Mouse (Mus musculus) liver, embryonic 12.5 days (tissue): Measurements from ENCODE around the gene Zfp580. TPM values are rescaled to one million over a fixed set of nuclear protein-coding genes. Genes with fewer than 3 reads are reported as not detected.
A peak's percentile ranks its signal among the peaks of the same experiment; 100 is the strongest.

ENCODE experiments used
- ATAC-seq: fragments of 200-750 bp; cut with Nextera tagmentation; 2 replicates; pipeline ENCODE4 v1.8.0; 2017; ENCODE audit warnings: moderate number of reproducible peaks, mild to moderate bottlenecking, moderate library complexity
- H3K27ac ChIP-seq: fragments of 300-500 bp; sonication (generic); 2 replicates; pipeline ENCODE4 v1.5.1; 2016; ENCODE audit warnings: mild to moderate bottlenecking
- H3K27me3 ChIP-seq: fragments of 300-500 bp; sonication (generic); replicated peaks from 2 replicates; pipeline ENCODE4 v1.6.1; 2016; ENCODE audit warnings: mild to moderate bottlenecking, moderate library complexity
- H3K36me3 ChIP-seq: fragments of 300-500 bp; sonication (generic); 2 replicates; pipeline ENCODE4 v1.6.1; 2016; ENCODE audit warnings: mild to moderate bottlenecking, moderate library complexity
- H3K4me1 ChIP-seq: fragments of 300-500 bp; sonication (generic); 2 replicates; pipeline ENCODE4 v1.6.1; 2016
- H3K4me2 ChIP-seq: fragments of 300-500 bp; sonication (generic); 2 replicates; pipeline ENCODE4 v1.6.1; 2016; ENCODE audit warnings: mild to moderate bottlenecking, moderate library complexity
- H3K4me3 ChIP-seq: fragments of 300-500 bp; sonication (generic); 2 replicates; pipeline ENCODE4 v1.5.1; 2016; ENCODE audit warnings: mild to moderate bottlenecking, moderate library complexity
- H3K9ac ChIP-seq: fragments of 300-500 bp; sonication (generic); 2 replicates; pipeline ENCODE4 v1.6.1; 2016; ENCODE audit warnings: mild to moderate bottlenecking, moderate library complexity
- H3K9me3 ChIP-seq: fragments of 300-500 bp; sonication (generic); replicated peaks from 2 replicates; pipeline ENCODE4 v1.6.1; 2016; ENCODE audit warnings: mild to moderate bottlenecking, moderate library complexity
- WGBS: fragments of 180-500 bp; shearing (Covaris S2); methylation state at CpG from one replicate; pipeline ENCODE4 v1.1.7; 2016; ENCODE audit not compliant: insufficient replicate concordance; 5-methylcytosine and 5-hydroxymethylcytosine counted together
- polyA plus RNA-seq: library from polyadenylated mRNA; unstranded; fragments of >200 nt; fragmentation: Nextera tagmentation; extraction: Ambion mirVana; gene quantifications from 2 replicates; pipeline ENCODE4 v1.2.1, GENCODE M21; 2016

Gene Zfp580
- polyA plus RNA-seq, 1 experiment from 2014 or later, result 5.2 TPM

- H3K4me2 ChIP-seq, result peak overlapping the region; percentile 72
- no peaks in the 10 kb centered on the region; the same call in 1 of the 2 replicates for H3K9me3 ChIP-seq
- 69% methylated on average over 8 of the region's 8 CpGs for WGBS
- peak overlapping the region; percentile 76 for H3K4me3 ChIP-seq
- peaks cover 28% of the 10 kb centered on the region for H3K4me1 ChIP-seq
- peaks cover 38% of the 10 kb centered on the region for H3K36me3 ChIP-seq
- H3K9ac ChIP-seq, result peak overlapping the region; percentile 77
- no peak for ATAC-seq
- no peaks in the 10 kb centered on the region for H3K27me3 ChIP-seq
- H3K27ac ChIP-seq, result peak overlapping the region; percentile 88
These were observed 13.9 kb upstream of the Zfp580 start for GRCm38 (mm10) chr7:5037467-5037866.

- H3K27me3 ChIP-seq, result no peaks in the 10 kb centered on the region
- H3K4me3 ChIP-seq, result peak within 1 kb of the TSS; percentile 76
- no peaks in the 10 kb centered on the region for H3K9me3 ChIP-seq
- peaks cover 28% of the 10 kb centered on the region for H3K4me1 ChIP-seq
- H3K27ac ChIP-seq, result peak within 1 kb of the TSS; percentile 88
- peak within 1 kb of the TSS; percentile 72 for H3K4me2 ChIP-seq
- peak; percentile 97 for ATAC-seq
- under 1% methylated on average over 48 of the region's 48 CpGs for WGBS
- H3K36me3 ChIP-seq, result peaks cover 31% of the 10 kb centered on the region
- peak within 1 kb of the TSS; percentile 77 for H3K9ac ChIP-seq
These were observed 13.1 kb upstream of the Zfp580 start, which contains the start of gene Zfp784 for GRCm38 (mm10) chr7:5038109-5038732. Gene Zfp784 (minus strand): TSS chr7:5038446.

GRCm38 (mm10) chr7:5038940-5039339 is 12.4 kb upstream of the Zfp580 start:
- peaks cover 24% of the 10 kb centered on the region for H3K36me3 ChIP-seq
- 30% methylated on average over 5 of the region's 5 CpGs for WGBS

GRCm38 (mm10) chr7:5044981-5045380 is 6.4 kb upstream of the Zfp580 start:
- H3K27me3 ChIP-seq, result peaks cover 21% of the 10 kb centered on the region
- WGBS, result 18% methylated on average over 2 of the region's 2 CpGs
- peaks cover 3% of the 10 kb centered on the region; the same call in 1 of the 2 replicates for H3K36me3 ChIP-seq
- no peaks in the 10 kb centered on the region for H3K9me3 ChIP-seq
- H3K9ac ChIP-seq, result no peak overlapping the region
- H3K27ac ChIP-seq, result no peak overlapping the region
- no peak for ATAC-seq
- H3K4me3 ChIP-seq, result no peak overlapping the region
- peaks cover 1% of the 10 kb centered on the region for H3K4me1 ChIP-seq
- H3K4me2 ChIP-seq, result no peak overlapping the region

More at GRCm38 (mm10) chr7:5038940-5039339, 12.4 kb upstream of the Zfp580 start:
- ATAC-seq, result no peak
- peak overlapping the region; percentile 72 for H3K4me2 ChIP-seq
- H3K27me3 ChIP-seq, result no peaks in the 10 kb centered on the region
- H3K4me3 ChIP-seq, result peak overlapping the region; percentile 76
- peaks cover 28% of the 10 kb centered on the region for H3K4me1 ChIP-seq
- peak overlapping the region; percentile 88 for H3K27ac ChIP-seq
- no peaks in the 10 kb centered on the region for H3K9me3 ChIP-seq
- peak overlapping the region; percentile 77 for H3K9ac ChIP-seq

- Histone ChIP-seq H3K9ac (no peak overlapping the region), H3K4me1 (peaks cover 7% of the 10 kb centered on the region; the same call in 1 of the 2 replicates), H3K4me2 (no peak overlapping the region), H3K36me3 (no peaks in the 10 kb centered on the region), H3K4me3 (no peak overlapping the region), H3K27me3 (peaks cover 32% of the 10 kb centered on the region), H3K9me3 (no peaks in the 10 kb centered on the region), H3K27ac (no peak overlapping the region)
- no peak for ATAC-seq
- WGBS, result 69% methylated on average over 2 of the region's 2 CpGs
These were observed 5.2 kb upstream of the Zfp580 start for GRCm38 (mm10) chr7:5046112-5046511.

- H3K27me3 ChIP-seq, result peaks cover 44% of the 10 kb centered on the region
- 9% methylated on average over 2 of the region's 2 CpGs for WGBS
- no peak for ATAC-seq
- H3K4me3 ChIP-seq, result no peak overlapping the region
- no peak overlapping the region for H3K9ac ChIP-seq
- no peaks in the 10 kb centered on the region for H3K9me3 ChIP-seq
- peaks cover 16% of the 10 kb centered on the region; the same call in 1 of the 2 replicates for H3K4me1 ChIP-seq
- H3K4me2 ChIP-seq, result no peak overlapping the region
- H3K36me3 ChIP-seq, result no peaks in the 10 kb centered on the region
- no peak overlapping the region for H3K27ac ChIP-seq
These were observed 4.0 kb upstream of the Zfp580 start for GRCm38 (mm10) chr7:5047313-5047712.

GRCm38 (mm10) chr7:5052438-5052837 is 1.1 kb downstream of the Zfp580 start:
- no peak overlapping the region for H3K27ac ChIP-seq
- no peak for ATAC-seq
- H3K9ac ChIP-seq, result no peak overlapping the region

GRCm38 (mm10) chr7:5052931-5053343 is 1.6 kb downstream of the Zfp580 start:
- 3% methylated on average over 45 of the region's 45 CpGs for WGBS
- no peak overlapping the region for H3K27ac ChIP-seq

More at GRCm38 (mm10) chr7:5052438-5052837, 1.1 kb downstream of the Zfp580 start:
- Histone ChIP-seq H3K36me3 (no peaks in the 10 kb centered on the region), H3K27me3 (peaks cover 91% of the 10 kb centered on the region), H3K4me2 (peak overlapping the region; percentile 81), H3K9me3 (no peaks in the 10 kb centered on the region), H3K4me1 (peaks cover 24% of the 10 kb centered on the region), H3K4me3 (peak overlapping the region; percentile 66)
- 9% methylated on average over 12 of the region's 12 CpGs for WGBS

GRCm38 (mm10) chr7:5053456-5054179 is 2.3 kb downstream of the Zfp580 start:
- WGBS, result 8% methylated on average over 32 of the region's 32 CpGs
- Histone ChIP-seq H3K4me3 (peak overlapping the region; percentile 66), H3K9ac (no peak overlapping the region), H3K36me3 (no peaks in the 10 kb centered on the region), H3K4me2 (peak overlapping the region; percentile 81), H3K27ac (no peak overlapping the region), H3K27me3 (peaks cover 100% of the 10 kb centered on the region), H3K9me3 (no peaks in the 10 kb centered on the region), H3K4me1 (peaks cover 24% of the 10 kb centered on the region)
- no peak for ATAC-seq

More at GRCm38 (mm10) chr7:5052931-5053343, 1.6 kb downstream of the Zfp580 start:
- Histone ChIP-seq H3K27me3 (peaks cover 96% of the 10 kb centered on the region), H3K4me3 (peak overlapping the region; percentile 66), H3K9me3 (no peaks in the 10 kb centered on the region), H3K4me2 (peak overlapping the region; percentile 81), H3K9ac (peak overlapping the region; percentile 39; the same call in 1 of the 2 replicates), H3K36me3 (no peaks in the 10 kb centered on the region), H3K4me1 (peaks cover 24% of the 10 kb centered on the region)
- no peak for ATAC-seq

- H3K36me3 ChIP-seq, result no peaks in the 10 kb centered on the region
- H3K27me3 ChIP-seq, result peaks cover 78% of the 10 kb centered on the region
- no peak for ATAC-seq
- H3K4me1 ChIP-seq, result peaks cover 29% of the 10 kb centered on the region
- peak overlapping the region; percentile 57 for H3K4me2 ChIP-seq
- no peaks in the 10 kb centered on the region for H3K9me3 ChIP-seq
- peak overlapping the region; percentile 47 for H3K9ac ChIP-seq
- H3K4me3 ChIP-seq, result peak overlapping the region; percentile 38
- WGBS, result 5% methylated on average over 54 of the region's 55 CpGs
- H3K27ac ChIP-seq, result no peak overlapping the region
These were observed 5.4 kb downstream of the Zfp580 start for GRCm38 (mm10) chr7:5056651-5057263.

- Histone ChIP-seq H3K27ac (no peak overlapping the region), H3K9ac (no peak overlapping the region; the same call in 1 of the 2 replicates), H3K36me3 (no peaks in the 10 kb centered on the region), H3K4me3 (peak overlapping the region; percentile 38; the same call in 1 of the 2 replicates), H3K4me2 (peak overlapping the region; percentile 57; the same call in 1 of the 2 replicates), H3K27me3 (peaks cover 72% of the 10 kb centered on the region), H3K4me1 (peaks cover 23% of the 10 kb centered on the region), H3K9me3 (no peaks in the 10 kb centered on the region)
- no peak for ATAC-seq
- 27% methylated on average over 8 of the region's 8 CpGs for WGBS
These were observed 6.0 kb downstream of the Zfp580 start for GRCm38 (mm10) chr7:5057381-5057780.
